In the genomic region with DNA sequence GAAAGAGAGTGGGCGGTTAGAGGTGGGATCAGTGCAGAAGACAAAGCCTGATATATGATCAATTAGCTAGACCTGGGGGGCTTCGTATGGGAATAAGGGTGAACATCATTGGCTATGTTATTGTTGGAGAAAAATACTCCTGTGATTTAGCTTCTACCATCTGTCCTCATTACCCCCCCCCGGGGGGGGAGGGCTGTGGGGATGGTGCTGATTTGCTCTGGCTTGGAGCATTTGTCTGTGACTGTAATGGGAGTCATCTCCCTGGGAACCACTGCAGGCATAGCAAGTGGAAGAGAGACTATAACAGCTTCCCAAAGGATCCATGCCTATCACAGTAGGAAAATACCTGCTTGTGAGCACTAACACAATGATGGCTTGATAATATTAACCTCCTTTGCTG, we compare ENCODE assay signal across 22 mouse cellular contexts.
"Had no signal": no experiment of that assay in that cellular context is flagged by ENCODE, and none has a peak within 500 bp of the region (broad histone marks: within the 10 kb centered on the region; RNA-seq: fewer than 3 reads in every experiment).

No protein-coding gene starts in this region.

- ATAC-seq: intestine, postnatal 0 days; liver, embryonic 12.5 days; midbrain, embryonic 13.5 days; midbrain, embryonic 16.5 days had no signal

- H3K4me1 ChIP-seq: liver, embryonic 12.5 days; liver, embryonic 15.5 days; lung, embryonic 15.5 days; megakaryocyte, embryonic 14.5 days; midbrain, embryonic 13.5 days had no signal

- H3K27me3 ChIP-seq: limb, embryonic 13.5 days; liver, embryonic 12.5 days; liver, embryonic 15.5 days; lung, embryonic 15.5 days; megakaryocyte, embryonic 14.5 days; midbrain, embryonic 13.5 days had no signal

- H3K4me3 ChIP-seq: layer of hippocampus, adult 2 months; limb, embryonic 10.5 days; limb, embryonic 13.5 days; liver, embryonic 12.5 days; liver, embryonic 15.5 days; lung, embryonic 15.5 days; megakaryocyte, embryonic 14.5 days; midbrain, embryonic 13.5 days had no signal

- H3K9ac ChIP-seq: limb, embryonic 13.5 days; liver, embryonic 12.5 days; liver, embryonic 15.5 days; lung, embryonic 15.5 days; midbrain, embryonic 13.5 days had no signal

- DNase-seq: kidney, adult 2 months; kidney, postnatal 25 days; layer of hippocampus, adult 9-11 months; liver; lung, adult 18-20 months; lung, postnatal 10 days; lung, postnatal 36 days; thymus, adult 2 months; thymus, postnatal 14 days; thymus, postnatal 4 days had no signal

- H3K27ac ChIP-seq: kidney, postnatal 0 days; layer of hippocampus, adult 2 months; limb, embryonic 10.5 days; limb, embryonic 13.5 days; liver, embryonic 12.5 days; liver, embryonic 15.5 days; lung, embryonic 15.5 days; midbrain, embryonic 13.5 days; stomach, postnatal 0 days had no signal

- H3K36me3 ChIP-seq: limb, embryonic 10.5 days; limb, embryonic 13.5 days; liver, embryonic 12.5 days; liver, embryonic 15.5 days; lung, embryonic 15.5 days; midbrain, embryonic 13.5 days had no signal

- H3K4me2 ChIP-seq: limb, embryonic 13.5 days; liver, embryonic 12.5 days; liver, embryonic 15.5 days; lung, embryonic 15.5 days; midbrain, embryonic 13.5 days had no signal

- H3K9me3 ChIP-seq: limb, embryonic 10.5 days; limb, embryonic 13.5 days; liver, embryonic 12.5 days; liver, embryonic 15.5 days; lung, embryonic 15.5 days; midbrain, embryonic 13.5 days had no signal
